Mouse (Mus musculus) adrenal gland, adult (tissue): Measurements from ENCODE around the gene Gls2.
A peak's percentile ranks its signal among the peaks of the same experiment; 100 is the strongest.
"Not testable (repeated sequence)": the region's sequence is repeated elsewhere in the genome, so short reads cannot be mapped to it uniquely, and the experiment has no call there.

Experiments used
- DNase-seq, 2 experiments: peaks; one replicate each; pipeline ENCODE4 v3.0.0; 2022 to 2023; ENCODE audit warnings: low spot score in 1 of 2; ENCODE audit not compliant: inconsistent age in 2 of 2

Gene Gls2

GRCm38 (mm10) chr10:128193113-128193512 lies 1.1 kb upstream of the Gls2 start:
- no peak for DNase-seq

GRCm38 (mm10) chr10:128194551-128195461 lies 549 bp downstream of the Gls2 start:
- DNase-seq = peak; percentile 33 to 50

GRCm38 (mm10) chr10:128201856-128202255 lies 7.6 kb downstream of the Gls2 start:
- DNase-seq = no peak

GRCm38 (mm10) chr10:128204941-128205340 lies 10.7 kb downstream of the Gls2 start:
- no peak for DNase-seq

- DNase-seq = no peak
Observed at GRCm38 (mm10) chr10:128208326-128208725, 14.1 kb downstream of the Gls2 start.

GRCm38 (mm10) chr10:128209311-128210009 lies 15.2 kb downstream of the Gls2 start:
- DNase-seq = no peak

- no peak for DNase-seq
Observed at GRCm38 (mm10) chr10:128210131-128210530, 15.9 kb downstream of the Gls2 start.

- DNase-seq = peak; percentile 29 to 77
Observed at GRCm38 (mm10) chr10:128210954-128211353, 16.7 kb downstream of the Gls2 start.

- DNase-seq = peak; percentile 89 to 96
Observed at GRCm38 (mm10) chr10:128211390-128212108, 17.3 kb downstream of the Gls2 start, which contains the start of gene Spryd4. Spryd4 (minus strand) TSS chr10:128211807.

- DNase-seq = no peak
Observed at GRCm38 (mm10) chr10:128212148-128212547, 17.9 kb downstream of the Gls2 start.

GRCm38 (mm10) chr10:128212871-128213323 lies 18.6 kb downstream of the Gls2 start:
- DNase-seq = peak; percentile 67 to 88

GRCm38 (mm10) chr10:128214112-128214511 lies 19.9 kb downstream of the Gls2 start:
- not testable (repeated sequence) for DNase-seq

GRCm38 (mm10) chr10:128214981-128215380 lies 20.7 kb downstream of the Gls2 start:
- no peak for DNase-seq

- no peak for DNase-seq
Observed at GRCm38 (mm10) chr10:128218387-128219117, 24.3 kb downstream of the Gls2 start.

GRCm38 (mm10) chr10:128221533-128222286 lies 27.5 kb downstream of the Gls2 start:
- peak; percentile 36 to 49 for DNase-seq

- no peak for DNase-seq
Observed at GRCm38 (mm10) chr10:128225064-128225463, 30.8 kb downstream of the Gls2 start.

- no peak for DNase-seq
Observed at GRCm38 (mm10) chr10:128225538-128225937, 31.3 kb downstream of the Gls2 start, which contains the start of gene Mip. Mip (plus strand) TSS chr10:128225838.

- DNase-seq = peak in 1 of 2 experiments; percentile 24
Observed at GRCm38 (mm10) chr10:128227592-128227991, 33.3 kb downstream of the Gls2 start.

- no peak for DNase-seq
Observed at GRCm38 (mm10) chr10:128228009-128228408, 33.8 kb downstream of the Gls2 start.

- no peak for DNase-seq
Observed at GRCm38 (mm10) chr10:128230582-128230981, 36.3 kb downstream of the Gls2 start.
